Mouse (Mus musculus): ENCODE results near the gene Rbm20. TPM values are rescaled to one million over a fixed set of nuclear protein-coding genes. Genes with fewer than 3 reads are reported as not detected.
A peak's percentile ranks its signal among the peaks of the same experiment; 100 is the strongest.

The Rbm20 gene
- polyA plus RNA-seq, 1 experiment from 2014 or later, result 51.8 TPM

GRCm38 (mm10) chr19:53792976-53793897, 116.1 kb downstream of the Rbm20 start:
- Histone ChIP-seq H3K9me3 (replicated peaks) (no peaks in the 10 kb centered on the region), H3K9ac (peak overlapping the region; percentile 35), H3K4me3 (peak overlapping the region; percentile 30), H3K27ac (ENCODE audit: poor library complexity, severe bottlenecking) (peak overlapping the region; percentile 89), H3K36me3 (no peaks in the 10 kb centered on the region), H3K27me3 (replicated peaks) (no peaks in the 10 kb centered on the region), H3K4me2 (peak overlapping the region; percentile 53), H3K4me1 (replicated peaks) (peaks cover 92% of the 10 kb centered on the region)
- ATAC-seq (ENCODE audit: insufficient number of reproducible peaks, low FRiP score), result peak; percentile 58
- 55% methylated on average over 37 of the region's 37 CpGs for WGBS

GRCm38 (mm10) chr19:53793994-53794890, 117.1 kb downstream of the Rbm20 start:
- H3K27ac ChIP-seq (ENCODE audit: poor library complexity, severe bottlenecking), result peak overlapping the region; percentile 89
- 76% methylated on average over 23 of the region's 23 CpGs for WGBS
- no peaks in the 10 kb centered on the region for H3K9me3 ChIP-seq (replicated peaks)
- peak overlapping the region; percentile 46; the same call in 1 of the 2 replicates for H3K9ac ChIP-seq
- H3K4me3 ChIP-seq, result peak overlapping the region; percentile 30
- H3K27me3 ChIP-seq (replicated peaks), result no peaks in the 10 kb centered on the region
- H3K36me3 ChIP-seq, result no peaks in the 10 kb centered on the region
- peak overlapping the region; percentile 53 for H3K4me2 ChIP-seq
- H3K4me1 ChIP-seq (replicated peaks), result peaks cover 88% of the 10 kb centered on the region
- no peak for ATAC-seq (ENCODE audit: insufficient number of reproducible peaks, low FRiP score)

- Histone ChIP-seq H3K4me1 (replicated peaks) (peaks cover 87% of the 10 kb centered on the region), H3K36me3 (no peaks in the 10 kb centered on the region), H3K9me3 (replicated peaks) (no peaks in the 10 kb centered on the region), H3K27ac (ENCODE audit: poor library complexity, severe bottlenecking) (peak overlapping the region; percentile 89; the same call in 1 of the 2 replicates), H3K4me2 (peak overlapping the region; percentile 53), H3K27me3 (replicated peaks) (no peaks in the 10 kb centered on the region), H3K9ac (peak overlapping the region; percentile 46; the same call in 1 of the 2 replicates), H3K4me3 (peak overlapping the region; percentile 30)
- ATAC-seq (ENCODE audit: insufficient number of reproducible peaks, low FRiP score), result no peak
- 67% methylated on average over 4 of the region's 4 CpGs for WGBS
These were observed 117.9 kb downstream of the Rbm20 start for GRCm38 (mm10) chr19:53794996-53795395.

DNA sequence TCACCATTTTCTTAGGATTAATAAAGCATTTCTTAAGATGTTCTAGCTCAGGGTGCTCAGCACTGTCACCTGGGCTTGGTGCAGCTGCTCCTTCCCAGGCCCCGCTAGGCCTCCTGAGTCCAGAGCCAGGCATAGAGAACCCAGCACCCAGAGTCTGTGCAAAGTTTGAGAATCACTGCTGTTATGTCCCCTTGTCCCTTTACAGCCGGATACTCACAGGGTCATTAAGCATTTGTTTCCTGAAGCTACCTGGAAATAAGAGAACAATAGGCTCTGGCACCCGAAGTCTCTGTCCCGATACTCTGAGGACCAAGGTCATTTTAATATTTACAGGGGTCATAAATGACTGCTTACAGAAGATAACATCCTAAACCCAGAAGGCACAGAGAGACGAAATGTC, 118.9 kb downstream of the Rbm20 start:
- no peaks in the 10 kb centered on the region for H3K9me3 ChIP-seq (replicated peaks)
- H3K9ac ChIP-seq, result peak overlapping the region; percentile 51; the same call in 1 of the 2 replicates
- no peaks in the 10 kb centered on the region for H3K27me3 ChIP-seq (replicated peaks)
- 75% methylated on average over 5 of the region's 5 CpGs for WGBS
- no peak overlapping the region for H3K4me3 ChIP-seq
- no peak overlapping the region for H3K4me2 ChIP-seq
- ATAC-seq (ENCODE audit: insufficient number of reproducible peaks, low FRiP score), result no peak
- no peaks in the 10 kb centered on the region for H3K36me3 ChIP-seq
- 0 out of 2 replicates have a peak overlapping the region, but pooled peaks have one; percentile 35 for H3K27ac ChIP-seq (ENCODE audit: poor library complexity, severe bottlenecking)
- H3K4me1 ChIP-seq (replicated peaks), result peaks cover 89% of the 10 kb centered on the region

DNA sequence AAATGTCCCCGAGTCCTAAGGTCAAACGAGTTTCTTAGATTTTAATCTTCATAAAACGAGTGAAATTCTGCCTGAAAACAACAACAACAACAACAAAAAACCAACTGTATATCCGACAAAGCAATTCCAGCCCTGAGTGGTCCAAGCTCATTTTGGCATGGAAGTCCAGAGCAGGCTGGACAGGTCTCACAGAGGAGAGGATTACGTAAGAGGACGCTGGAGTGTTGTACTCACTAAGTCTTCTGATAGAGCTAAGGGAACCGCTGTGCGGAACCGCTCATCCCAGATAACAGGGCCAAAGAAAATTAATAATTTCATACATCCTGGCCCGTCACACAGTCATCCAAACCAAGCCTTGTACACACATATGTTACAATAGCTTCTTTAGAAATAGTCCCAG, 120.7 kb downstream of the Rbm20 start:
- Histone ChIP-seq H3K4me1 (replicated peaks) (peaks cover 90% of the 10 kb centered on the region), H3K27ac (ENCODE audit: poor library complexity, severe bottlenecking) (peak overlapping the region; percentile 62; the same call in 1 of the 2 replicates), H3K9me3 (replicated peaks) (no peaks in the 10 kb centered on the region), H3K4me3 (no peak overlapping the region), H3K36me3 (no peaks in the 10 kb centered on the region), H3K4me2 (no peak overlapping the region), H3K9ac (no peak overlapping the region; the same call in 1 of the 2 replicates), H3K27me3 (replicated peaks) (no peaks in the 10 kb centered on the region)
- ATAC-seq (ENCODE audit: insufficient number of reproducible peaks, low FRiP score), result no peak
- 68% methylated on average over 10 of the region's 10 CpGs for WGBS

- Histone ChIP-seq H3K4me2 (peak overlapping the region; percentile 16; the same call in 1 of the 2 replicates), H3K4me1 (replicated peaks) (peaks cover 92% of the 10 kb centered on the region), H3K9me3 (replicated peaks) (no peaks in the 10 kb centered on the region), H3K27ac (ENCODE audit: poor library complexity, severe bottlenecking) (peak overlapping the region; percentile 92), H3K4me3 (no peak overlapping the region), H3K9ac (no peak overlapping the region), H3K27me3 (replicated peaks) (no peaks in the 10 kb centered on the region), H3K36me3 (no peaks in the 10 kb centered on the region)
- peak; percentile 27; the same call in 1 of the 2 replicates for ATAC-seq (ENCODE audit: insufficient number of reproducible peaks, low FRiP score)
- WGBS, result 7% methylated on average over 11 of the region's 11 CpGs
These were observed 122.8 kb downstream of the Rbm20 start for GRCm38 (mm10) chr19:53799885-53800284.

DNA sequence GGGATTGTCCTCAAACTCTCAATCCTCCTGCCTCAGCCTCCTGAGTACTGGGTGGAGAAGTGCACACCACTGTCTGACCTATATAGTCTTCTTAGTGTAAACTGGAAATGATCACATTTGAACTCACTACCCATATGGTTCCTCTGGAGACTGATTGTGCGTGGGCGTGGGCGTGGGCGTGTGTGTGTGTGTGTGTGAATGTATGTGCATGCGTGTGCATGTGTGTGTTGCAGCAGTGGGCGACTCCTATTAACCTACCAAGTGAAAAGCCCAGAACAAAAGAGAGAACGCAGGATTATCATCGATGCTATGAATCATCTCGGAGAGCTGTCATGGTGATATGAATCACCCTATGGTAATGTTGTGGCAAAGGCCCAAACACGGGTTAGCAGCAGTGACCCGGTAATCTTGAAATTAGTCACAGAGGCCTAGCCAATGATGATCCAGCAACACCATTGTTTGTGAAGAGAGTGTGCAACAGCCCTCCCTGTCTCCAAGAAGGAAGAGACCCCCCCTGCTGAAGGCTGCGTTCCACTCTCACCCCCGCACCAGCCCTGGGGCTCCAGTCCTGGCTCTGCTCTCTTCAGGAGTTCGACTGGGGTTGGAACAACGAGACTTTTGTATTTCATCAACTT, 123.4 kb downstream of the Rbm20 start:
- Histone ChIP-seq H3K4me1 (replicated peaks) (peaks cover 92% of the 10 kb centered on the region), H3K9ac (peak overlapping the region; percentile 20), H3K27me3 (replicated peaks) (no peaks in the 10 kb centered on the region), H3K4me2 (no peak overlapping the region), H3K36me3 (no peaks in the 10 kb centered on the region), H3K9me3 (replicated peaks) (no peaks in the 10 kb centered on the region), H3K4me3 (no peak overlapping the region), H3K27ac (ENCODE audit: poor library complexity, severe bottlenecking) (peak overlapping the region; percentile 92)
- ATAC-seq (ENCODE audit: insufficient number of reproducible peaks, low FRiP score), result no peak
- WGBS, result 65% methylated on average over 15 of the region's 15 CpGs

DNA sequence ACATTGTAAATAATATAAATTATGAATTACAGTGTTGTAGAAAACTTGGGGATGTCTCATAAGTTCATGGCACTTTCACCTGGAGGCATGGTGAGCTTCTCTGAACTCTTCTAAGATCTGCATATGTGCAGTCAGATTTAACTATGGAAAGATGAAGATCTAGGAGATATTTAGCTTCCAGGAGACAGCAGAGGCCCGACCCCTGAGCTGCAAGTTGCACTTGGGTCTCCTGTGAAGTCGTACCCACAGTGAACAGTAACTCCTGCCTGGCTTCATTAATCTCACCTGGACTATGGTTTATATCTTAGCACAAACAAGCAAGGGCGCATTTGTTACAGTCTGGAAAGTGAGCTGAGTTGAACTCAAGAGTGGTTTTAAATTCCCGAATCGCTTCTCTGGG, 124.3 kb downstream of the Rbm20 start:
- no peak for ATAC-seq (ENCODE audit: insufficient number of reproducible peaks, low FRiP score)
- Histone ChIP-seq H3K4me2 (peak overlapping the region; percentile 24; the same call in 1 of the 2 replicates), H3K9me3 (replicated peaks) (no peaks in the 10 kb centered on the region), H3K27me3 (replicated peaks) (no peaks in the 10 kb centered on the region), H3K27ac (ENCODE audit: poor library complexity, severe bottlenecking) (peak overlapping the region; percentile 92), H3K4me3 (no peak overlapping the region), H3K36me3 (no peaks in the 10 kb centered on the region), H3K9ac (no peak overlapping the region), H3K4me1 (replicated peaks) (peaks cover 92% of the 10 kb centered on the region)
- 57% methylated on average over 5 of the region's 5 CpGs for WGBS

- ATAC-seq (ENCODE audit: insufficient number of reproducible peaks, low FRiP score), result peak; percentile 85
- H3K27ac ChIP-seq (ENCODE audit: poor library complexity, severe bottlenecking), result peak overlapping the region; percentile 92
- H3K4me1 ChIP-seq (replicated peaks), result peaks cover 92% of the 10 kb centered on the region
- WGBS, result 26% methylated on average over 11 of the region's 11 CpGs
- H3K9me3 ChIP-seq (replicated peaks), result no peaks in the 10 kb centered on the region
- H3K4me3 ChIP-seq, result no peak overlapping the region
- peak overlapping the region; percentile 24 for H3K4me2 ChIP-seq
- no peaks in the 10 kb centered on the region for H3K27me3 ChIP-seq (replicated peaks)
- peak overlapping the region; percentile 44; the same call in 1 of the 2 replicates for H3K9ac ChIP-seq
- no peaks in the 10 kb centered on the region for H3K36me3 ChIP-seq
These were observed 124.9 kb downstream of the Rbm20 start for GRCm38 (mm10) chr19:53801789-53802683.

GRCm38 (mm10) chr19:53803954-53804353, 126.8 kb downstream of the Rbm20 start:
- Histone ChIP-seq H3K9ac (no peak overlapping the region), H3K4me1 (replicated peaks) (peaks cover 93% of the 10 kb centered on the region), H3K4me3 (no peak overlapping the region), H3K36me3 (no peaks in the 10 kb centered on the region), H3K9me3 (replicated peaks) (no peaks in the 10 kb centered on the region), H3K27ac (ENCODE audit: poor library complexity, severe bottlenecking) (peak overlapping the region; percentile 92), H3K27me3 (replicated peaks) (no peaks in the 10 kb centered on the region), H3K4me2 (no peak overlapping the region)
- no peak for ATAC-seq (ENCODE audit: insufficient number of reproducible peaks, low FRiP score)
- WGBS, result 36% methylated on average over 2 of the region's 2 CpGs
